Mouse (Mus musculus): ENCODE measurements around the gene Kctd14. TPM values are rescaled to one million over a fixed set of nuclear protein-coding genes. Genes with fewer than 3 reads are reported as not detected.
A peak's percentile ranks its signal among the peaks of the same experiment; 100 is the strongest.
"Not testable (repeated sequence)": the region's sequence is repeated elsewhere in the genome, so short reads cannot be mapped to it uniquely, and the experiment has no call there.

Kctd14 gene
- polyA plus RNA-seq, 1 experiment from 2014 or later: 6.7 TPM

GRCm38 (mm10) chr7:97429705-97430104 lies 21.4 kb upstream of the Kctd14 start:
- DNase-seq (ENCODE audit: low spot score): peak; percentile 52
- no peak overlapping the region for H3K27ac ChIP-seq (ENCODE audit: low read length)

DNA sequence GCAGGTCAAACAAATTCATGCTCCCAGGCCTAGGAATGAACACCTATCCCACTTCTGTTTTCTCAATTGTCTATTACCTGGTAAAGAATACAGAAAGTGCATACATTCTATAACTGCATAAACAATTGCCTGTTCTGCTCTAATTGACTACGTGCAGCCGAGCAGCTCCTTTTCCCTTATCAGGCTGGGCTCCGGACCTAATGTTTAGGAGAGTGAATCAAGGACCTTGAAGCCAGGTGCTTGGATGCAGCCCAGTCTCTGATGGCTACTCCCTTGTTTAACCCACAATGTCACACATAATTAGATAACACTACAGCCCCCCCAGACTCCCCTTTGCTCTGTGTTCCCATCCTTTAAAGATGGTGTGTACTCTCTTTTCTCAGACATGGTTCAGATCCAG lies 17.6 kb upstream of the Kctd14 start:
- H3K9me3 ChIP-seq (ENCODE audit: low read length); DNase-seq (ENCODE audit: low spot score); H3K9ac ChIP-seq (replicated peaks; ENCODE audit: low read depth); H3K4me3 ChIP-seq (ENCODE audit: low read depth, low read length); H3K4me2 ChIP-seq (replicated peaks; ENCODE audit: low read depth, low read length); H3K27me3 ChIP-seq (replicated peaks; ENCODE audit: insufficient read depth, low read length); ATAC-seq; H3K36me3 ChIP-seq (ENCODE audit: insufficient read depth, low read length); H3K4me1 ChIP-seq (ENCODE audit: insufficient read depth, low read depth, low read length); H3K27ac ChIP-seq (ENCODE audit: low read length): not testable (repeated sequence)
- WGBS: 15% methylated on average over 3 of the region's 3 CpGs

More at GRCm38 (mm10) chr7:97429705-97430104, 21.4 kb upstream of the Kctd14 start:
- peak; percentile 25; the same call in 1 of the 2 replicates for ATAC-seq
- Histone ChIP-seq H3K27me3 (replicated peaks; ENCODE audit: insufficient read depth, low read length) (no peaks in the 10 kb centered on the region), H3K36me3 (ENCODE audit: insufficient read depth, low read length) (no peaks in the 10 kb centered on the region), H3K4me1 (ENCODE audit: insufficient read depth, low read depth, low read length) (peaks cover 3% of the 10 kb centered on the region; the same call in 1 of the 2 replicates), H3K4me3 (ENCODE audit: low read depth, low read length) (no peak overlapping the region), H3K9me3 (ENCODE audit: low read length) (no peaks in the 10 kb centered on the region), H3K9ac (replicated peaks; ENCODE audit: low read depth) (0 out of 2 replicates have a peak overlapping the region, but pooled peaks have one; percentile 5), H3K4me2 (replicated peaks; ENCODE audit: low read depth, low read length) (no peak overlapping the region)
- no peak for TF ChIP-seq EP300 (IDR thresholded peaks at IDR 0.05)
- TF ChIP-seq CTCF (IDR thresholded peaks at IDR 0.05): no peak
- WGBS: 6% methylated on average over 5 of the region's 5 CpGs

- 74% methylated on average over 10 of the region's 10 CpGs for WGBS
- DNase-seq (ENCODE audit: low spot score) (no peak), ATAC-seq (no peak)
- H3K4me1 ChIP-seq (ENCODE audit: insufficient read depth, low read depth, low read length): peaks cover 3% of the 10 kb centered on the region; the same call in 1 of the 2 replicates
- TF ChIP-seq CTCF (IDR thresholded peaks at IDR 0.05) (no peak), EP300 (IDR thresholded peaks at IDR 0.05) (no peak)
- H3K4me2 ChIP-seq (replicated peaks; ENCODE audit: low read depth, low read length): no peak overlapping the region
- H3K9ac ChIP-seq (replicated peaks; ENCODE audit: low read depth): no peak overlapping the region
- no peak overlapping the region for H3K4me3 ChIP-seq (ENCODE audit: low read depth, low read length)
- H3K27ac ChIP-seq (ENCODE audit: low read length): no peak overlapping the region
- H3K9me3 ChIP-seq (ENCODE audit: low read length): no peaks in the 10 kb centered on the region
- H3K27me3 ChIP-seq (replicated peaks; ENCODE audit: insufficient read depth, low read length): no peaks in the 10 kb centered on the region
- no peaks in the 10 kb centered on the region for H3K36me3 ChIP-seq (ENCODE audit: insufficient read depth, low read length)
Measured at GRCm38 (mm10) chr7:97434517-97434916, 16.6 kb upstream of the Kctd14 start.

DNA sequence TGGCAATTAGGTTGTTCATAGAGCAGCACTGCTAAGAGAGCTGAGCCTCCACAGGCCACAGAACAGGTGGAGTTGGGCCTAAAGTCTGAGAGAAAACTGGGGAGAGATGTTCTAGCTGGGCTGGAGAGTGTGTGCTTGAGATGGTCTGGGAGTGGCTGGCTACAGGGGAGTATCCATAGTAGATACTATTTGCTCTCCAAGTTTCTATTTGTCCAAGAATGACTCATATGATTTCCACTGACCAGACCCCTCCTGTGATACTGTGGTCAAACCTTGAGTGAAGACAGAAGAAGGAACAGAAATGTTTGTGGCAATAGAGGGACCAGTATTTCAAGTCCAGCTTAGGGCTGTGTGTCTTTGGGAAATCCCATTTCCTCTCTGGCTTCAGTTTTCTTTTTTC lies 12.1 kb upstream of the Kctd14 start:
- Histone ChIP-seq H3K27ac (ENCODE audit: low read length) (0 out of 2 replicates have a peak overlapping the region, but pooled peaks have one; percentile 14), H3K36me3 (ENCODE audit: insufficient read depth, low read length) (no peaks in the 10 kb centered on the region), H3K4me2 (replicated peaks; ENCODE audit: low read depth, low read length) (no peak overlapping the region), H3K9me3 (ENCODE audit: low read length) (no peaks in the 10 kb centered on the region), H3K9ac (replicated peaks; ENCODE audit: low read depth) (no peak overlapping the region), H3K27me3 (replicated peaks; ENCODE audit: insufficient read depth, low read length) (no peaks in the 10 kb centered on the region), H3K4me3 (ENCODE audit: low read depth, low read length) (no peak overlapping the region), H3K4me1 (ENCODE audit: insufficient read depth, low read depth, low read length) (no peaks in the 10 kb centered on the region)
- ATAC-seq (peak; percentile 90), DNase-seq (ENCODE audit: low spot score) (peak; percentile 69)
- TF ChIP-seq EP300 (IDR thresholded peaks at IDR 0.05) (0 out of 2 replicates have a peak, but pooled peaks have one; percentile 31), CTCF (IDR thresholded peaks at IDR 0.05) (no peak)

DNA sequence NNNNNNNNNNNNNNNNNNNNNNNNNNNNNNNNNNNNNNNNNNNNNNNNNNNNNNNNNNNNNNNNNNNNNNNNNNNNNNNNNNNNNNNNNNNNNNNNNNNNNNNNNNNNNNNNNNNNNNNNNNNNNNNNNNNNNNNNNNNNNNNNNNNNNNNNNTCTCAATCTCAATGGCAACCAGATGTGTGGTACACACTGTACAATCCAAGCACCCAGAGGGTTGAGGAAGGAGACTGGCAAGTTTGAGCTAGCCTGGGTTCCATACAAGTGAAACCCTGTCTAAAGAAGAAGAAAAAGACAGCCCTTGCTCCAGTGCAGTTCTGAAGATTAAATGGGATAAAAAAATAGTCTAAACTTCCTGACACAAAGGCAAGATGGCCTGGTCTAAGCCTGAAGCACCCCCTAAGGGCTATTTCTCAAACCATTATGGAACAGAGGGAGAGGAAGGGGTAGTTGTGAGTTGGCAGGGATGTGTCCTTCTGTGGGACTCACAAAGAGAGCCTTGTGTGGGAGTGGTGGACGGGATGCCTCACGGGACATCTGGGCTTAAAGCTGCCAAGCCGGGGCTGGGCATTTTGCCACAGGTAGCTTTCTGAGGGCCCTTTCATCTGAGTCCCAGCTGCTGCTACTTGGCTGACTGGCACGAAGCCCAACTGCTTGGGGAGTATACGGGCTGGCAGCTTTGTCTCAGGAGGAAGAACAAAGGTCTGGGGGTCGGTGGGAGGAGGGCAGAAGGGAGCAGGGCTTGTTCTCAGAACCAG lies 4.8 kb upstream of the Kctd14 start:
- H3K4me3 ChIP-seq (ENCODE audit: low read depth, low read length): no peak overlapping the region
- WGBS: 8% methylated on average over 6 of the region's 6 CpGs

GRCm38 (mm10) chr7:97447050-97447531 lies 4.0 kb upstream of the Kctd14 start:
- Histone ChIP-seq H3K4me3 (ENCODE audit: low read depth, low read length) (no peak overlapping the region), H3K27ac (ENCODE audit: low read length) (peak overlapping the region; percentile 55), H3K27me3 (replicated peaks; ENCODE audit: insufficient read depth, low read length) (no peaks in the 10 kb centered on the region), H3K9ac (replicated peaks; ENCODE audit: low read depth) (no peak overlapping the region), H3K36me3 (ENCODE audit: insufficient read depth, low read length) (no peaks in the 10 kb centered on the region), H3K9me3 (ENCODE audit: low read length) (no peaks in the 10 kb centered on the region), H3K4me2 (replicated peaks; ENCODE audit: low read depth, low read length) (no peak overlapping the region), H3K4me1 (ENCODE audit: insufficient read depth, low read depth, low read length) (no peaks in the 10 kb centered on the region; the same call in 1 of the 2 replicates)
- peak; percentile 2 for ATAC-seq
- TF ChIP-seq CTCF (IDR thresholded peaks at IDR 0.05): peak; percentile 27; the same call in 1 of the 2 replicates
- TF ChIP-seq EP300 (IDR thresholded peaks at IDR 0.05): no peak
- DNase-seq (ENCODE audit: low spot score): peak; percentile 38
- WGBS: 43% methylated on average over 6 of the region's 6 CpGs

More for the DNA sequence above, 4.8 kb upstream of the Kctd14 start:
- Histone ChIP-seq H3K4me2 (replicated peaks; ENCODE audit: low read depth, low read length) (no peak overlapping the region), H3K27ac (ENCODE audit: low read length) (peak overlapping the region; percentile 55), H3K4me1 (ENCODE audit: insufficient read depth, low read depth, low read length) (no peaks in the 10 kb centered on the region; the same call in 1 of the 2 replicates), H3K36me3 (ENCODE audit: insufficient read depth, low read length) (no peaks in the 10 kb centered on the region), H3K9ac (replicated peaks; ENCODE audit: low read depth) (no peak overlapping the region), H3K27me3 (replicated peaks; ENCODE audit: insufficient read depth, low read length) (no peaks in the 10 kb centered on the region), H3K9me3 (ENCODE audit: low read length) (no peaks in the 10 kb centered on the region)
- DNase-seq (ENCODE audit: low spot score) (peak; percentile 90), ATAC-seq (peak; percentile 93)
- TF ChIP-seq CTCF (IDR thresholded peaks at IDR 0.05) (no peak), EP300 (IDR thresholded peaks at IDR 0.05) (no peak)

Measured in lung, postnatal 0 days (tissue).